Mouse (Mus musculus): Measurements from ENCODE around the gene Mbnl2. TPM values are rescaled to one million over a fixed set of nuclear protein-coding genes. Genes with fewer than 3 reads are reported as not detected.

Mbnl2 gene
- polyA plus RNA-seq, 1 experiment = 163 TPM

DNA sequence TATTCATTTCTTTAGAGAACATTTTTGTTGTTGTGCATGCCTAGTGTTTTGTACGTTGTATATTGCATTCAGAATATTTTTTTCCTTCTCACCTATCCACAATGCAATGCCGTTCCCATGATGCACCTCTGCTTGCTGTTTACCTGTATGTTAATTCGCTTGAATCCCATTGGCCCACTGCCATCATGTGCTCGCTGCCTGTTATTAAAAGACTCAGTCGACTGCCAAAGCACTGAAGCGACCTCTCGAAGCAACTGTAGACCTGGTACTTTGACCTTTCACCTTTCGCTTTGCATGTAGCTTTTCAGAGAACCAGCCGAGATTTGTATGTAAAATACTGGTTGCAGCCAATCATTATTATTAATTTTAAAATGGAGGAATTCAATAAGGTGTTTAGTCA lies 120.0 kb downstream of the Mbnl2 start:
- no peaks in the 10 kb centered on the region for H3K27me3 ChIP-seq (ENCODE audit: control insufficient read depth, insufficient read depth, low read length)
- H3K4me1 ChIP-seq (ENCODE audit: control insufficient read depth, insufficient read depth, low read length) = no peaks in the 10 kb centered on the region
- TF ChIP-seq POLR2A (IDR thresholded peaks at IDR 0.05; ENCODE audit: borderline replicate concordance, insufficient read depth, low read length) = no peak
- TF ChIP-seq CTCF (IDR thresholded peaks at IDR 0.05; ENCODE audit: borderline replicate concordance, insufficient read depth, low read depth, low read length) = no peak
- H3K4me3 ChIP-seq (replicated peaks; ENCODE audit: insufficient read depth, low read depth, low read length) = no peak overlapping the region
- WGBS = 60% methylated on average over 9 of the region's 9 CpGs
- no peak for DNase-seq
- H3K27ac ChIP-seq (ENCODE audit: insufficient read depth, low read length) = no peak overlapping the region

DNA sequence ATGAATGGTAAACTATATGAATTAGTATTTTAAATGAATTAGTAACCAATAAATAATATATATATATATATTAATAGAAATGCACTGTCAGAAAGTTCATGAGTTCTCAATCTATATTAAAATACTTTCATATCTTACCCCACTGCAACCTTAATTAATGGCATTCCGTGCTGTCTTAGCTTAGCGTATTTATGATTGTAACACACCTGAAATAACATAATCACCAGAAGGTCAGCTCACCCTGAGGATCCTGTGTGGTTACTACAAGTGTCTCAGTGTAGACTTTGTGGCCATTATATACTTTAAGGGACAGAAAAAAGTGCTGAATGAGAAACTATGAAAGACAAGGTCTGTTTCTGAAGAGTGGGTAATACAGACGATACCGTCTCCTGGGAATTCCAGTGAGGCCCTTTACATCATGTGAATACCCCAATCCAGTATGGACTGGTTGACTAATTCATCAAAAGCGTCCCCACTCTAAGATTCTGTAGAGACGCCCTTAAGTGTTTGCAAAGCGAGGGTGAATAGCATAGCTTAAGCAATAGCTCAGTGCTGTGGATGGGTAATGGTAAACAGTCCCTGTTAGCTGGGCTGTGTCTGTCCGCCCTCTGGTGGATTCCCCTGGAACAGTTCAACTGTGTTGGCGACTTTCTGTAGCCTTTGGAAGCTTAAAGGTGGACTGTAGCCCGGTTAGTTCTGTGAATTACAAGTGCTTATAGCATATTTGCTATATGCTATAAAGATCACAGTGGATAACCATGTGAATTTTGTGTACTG lies 122.6 kb downstream of the Mbnl2 start:
- no peaks in the 10 kb centered on the region for H3K27me3 ChIP-seq (ENCODE audit: control insufficient read depth, insufficient read depth, low read length)
- peak; percentile 78 to 85 for DNase-seq
- no peak overlapping the region for H3K27ac ChIP-seq (ENCODE audit: insufficient read depth, low read length)
- H3K4me1 ChIP-seq (ENCODE audit: control insufficient read depth, insufficient read depth, low read length) = no peaks in the 10 kb centered on the region
- TF ChIP-seq POLR2A (IDR thresholded peaks at IDR 0.05; ENCODE audit: borderline replicate concordance, insufficient read depth, low read length) (no peak), CTCF (IDR thresholded peaks at IDR 0.05; ENCODE audit: borderline replicate concordance, insufficient read depth, low read depth, low read length) (peak; percentile 97)
- H3K4me3 ChIP-seq (replicated peaks; ENCODE audit: insufficient read depth, low read depth, low read length) = no peak overlapping the region
- 41% methylated on average over 10 of the region's 10 CpGs for WGBS

DNA sequence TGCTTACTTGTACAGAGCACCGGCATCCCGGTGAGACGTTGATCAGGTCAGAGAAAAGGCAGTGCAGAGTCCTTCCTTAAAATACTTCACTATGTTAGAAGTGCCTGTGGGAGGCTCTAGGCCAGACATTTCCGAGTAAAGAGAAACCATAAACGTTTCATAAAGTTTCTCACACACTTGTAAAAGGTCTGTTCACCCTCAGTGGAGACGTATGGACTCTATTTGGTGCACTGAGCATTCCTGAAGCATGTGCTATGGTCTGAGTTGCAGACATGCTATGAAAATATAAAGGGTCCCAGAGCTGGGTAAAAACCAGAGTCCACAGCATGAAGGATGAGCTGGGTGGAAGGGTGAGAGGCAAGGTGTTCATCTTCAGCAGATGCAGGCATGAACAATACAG lies 124.1 kb downstream of the Mbnl2 start:
- Histone ChIP-seq H3K4me3 (replicated peaks; ENCODE audit: insufficient read depth, low read depth, low read length) (no peak overlapping the region), H3K27ac (ENCODE audit: insufficient read depth, low read length) (no peak overlapping the region), H3K4me1 (ENCODE audit: control insufficient read depth, insufficient read depth, low read length) (no peaks in the 10 kb centered on the region), H3K27me3 (ENCODE audit: control insufficient read depth, insufficient read depth, low read length) (no peaks in the 10 kb centered on the region)
- 88% methylated on average over 6 of the region's 6 CpGs for WGBS
- TF ChIP-seq POLR2A (IDR thresholded peaks at IDR 0.05; ENCODE audit: borderline replicate concordance, insufficient read depth, low read length) (no peak), CTCF (IDR thresholded peaks at IDR 0.05; ENCODE audit: borderline replicate concordance, insufficient read depth, low read depth, low read length) (no peak)
- DNase-seq = no peak

DNA sequence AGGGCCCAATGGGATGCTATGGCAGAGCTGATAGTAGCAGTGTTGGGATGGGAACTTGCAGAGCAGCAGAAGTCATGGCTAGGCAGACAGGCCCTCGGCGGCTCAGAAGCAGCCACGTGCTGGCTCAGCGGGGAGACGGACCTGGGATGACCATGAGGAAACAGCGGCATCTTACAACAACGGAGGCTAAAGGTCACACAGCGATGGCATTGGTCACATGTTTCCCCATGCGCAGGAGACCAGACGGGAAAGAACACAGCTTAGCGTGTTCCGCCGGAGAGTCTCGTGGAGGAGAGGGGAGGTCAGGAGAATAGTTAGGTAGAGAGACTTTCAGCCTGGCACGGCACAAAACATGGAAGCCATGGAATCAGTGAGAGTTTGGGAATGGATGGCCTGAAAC lies 125.7 kb downstream of the Mbnl2 start:
- DNase-seq = no peak
- TF ChIP-seq CTCF (IDR thresholded peaks at IDR 0.05; ENCODE audit: borderline replicate concordance, insufficient read depth, low read depth, low read length) = no peak
- TF ChIP-seq POLR2A (IDR thresholded peaks at IDR 0.05; ENCODE audit: borderline replicate concordance, insufficient read depth, low read length) = no peak
- 78% methylated on average over 15 of the region's 15 CpGs for WGBS
- no peak overlapping the region for H3K27ac ChIP-seq (ENCODE audit: insufficient read depth, low read length)
- H3K4me3 ChIP-seq (replicated peaks; ENCODE audit: insufficient read depth, low read depth, low read length) = no peak overlapping the region
- H3K27me3 ChIP-seq (ENCODE audit: control insufficient read depth, insufficient read depth, low read length) = no peaks in the 10 kb centered on the region
- H3K4me1 ChIP-seq (ENCODE audit: control insufficient read depth, insufficient read depth, low read length) = no peaks in the 10 kb centered on the region

- TF ChIP-seq CTCF (IDR thresholded peaks at IDR 0.05; ENCODE audit: borderline replicate concordance, insufficient read depth, low read depth, low read length) (no peak), POLR2A (IDR thresholded peaks at IDR 0.05; ENCODE audit: borderline replicate concordance, insufficient read depth, low read length) (no peak)
- no peaks in the 10 kb centered on the region for H3K27me3 ChIP-seq (ENCODE audit: control insufficient read depth, insufficient read depth, low read length)
- 94% methylated on average over 9 of the region's 9 CpGs for WGBS
- no peak overlapping the region for H3K27ac ChIP-seq (ENCODE audit: insufficient read depth, low read length)
- H3K4me1 ChIP-seq (ENCODE audit: control insufficient read depth, insufficient read depth, low read length) = no peaks in the 10 kb centered on the region
- H3K4me3 ChIP-seq (replicated peaks; ENCODE audit: insufficient read depth, low read depth, low read length) = no peak overlapping the region
- no peak for DNase-seq
Measured at GRCm38 (mm10) chr14:120402715-120403114, 127.2 kb downstream of the Mbnl2 start.

DNA sequence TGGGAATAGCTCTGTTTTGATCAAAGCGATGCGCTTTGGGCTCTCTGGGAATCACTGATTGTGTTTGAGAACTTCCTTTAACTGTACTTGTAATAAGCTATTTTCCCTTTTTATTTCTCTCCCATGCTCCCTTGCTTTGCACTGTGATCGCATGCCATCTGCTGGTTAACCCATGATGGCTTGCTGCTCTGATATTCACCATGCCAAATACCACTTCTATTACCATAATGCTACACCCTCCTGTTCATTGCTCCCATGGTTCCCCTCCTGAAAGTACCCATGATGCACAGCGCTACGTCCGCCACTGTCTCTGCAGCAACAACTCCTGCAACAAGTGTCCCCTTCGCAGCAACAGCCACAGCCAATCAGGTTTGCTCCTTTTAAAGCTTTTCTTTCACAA lies 128.9 kb downstream of the Mbnl2 start:
- Histone ChIP-seq H3K4me3 (replicated peaks; ENCODE audit: insufficient read depth, low read depth, low read length) (no peak overlapping the region), H3K27ac (ENCODE audit: insufficient read depth, low read length) (no peak overlapping the region), H3K4me1 (ENCODE audit: control insufficient read depth, insufficient read depth, low read length) (no peaks in the 10 kb centered on the region), H3K27me3 (ENCODE audit: control insufficient read depth, insufficient read depth, low read length) (no peaks in the 10 kb centered on the region)
- 90% methylated on average over 7 of the region's 7 CpGs for WGBS
- DNase-seq = no peak
- TF ChIP-seq CTCF (IDR thresholded peaks at IDR 0.05; ENCODE audit: borderline replicate concordance, insufficient read depth, low read depth, low read length) (0 out of 2 replicates have a peak, but pooled peaks have one; percentile 17), POLR2A (IDR thresholded peaks at IDR 0.05; ENCODE audit: borderline replicate concordance, insufficient read depth, low read length) (no peak)

GRCm38 (mm10) chr14:120404811-120405582 lies 129.5 kb downstream of the Mbnl2 start:
- Histone ChIP-seq H3K27ac (ENCODE audit: insufficient read depth, low read length) (no peak overlapping the region), H3K4me1 (ENCODE audit: control insufficient read depth, insufficient read depth, low read length) (0 out of 2 replicates have a peak, but pooled peaks cover 3% of the 10 kb centered on the region), H3K27me3 (ENCODE audit: control insufficient read depth, insufficient read depth, low read length) (no peaks in the 10 kb centered on the region), H3K4me3 (replicated peaks; ENCODE audit: insufficient read depth, low read depth, low read length) (no peak overlapping the region)
- 87% methylated on average over 17 of the region's 17 CpGs for WGBS
- TF ChIP-seq POLR2A (IDR thresholded peaks at IDR 0.05; ENCODE audit: borderline replicate concordance, insufficient read depth, low read length) = no peak
- no peak for TF ChIP-seq CTCF (IDR thresholded peaks at IDR 0.05; ENCODE audit: borderline replicate concordance, insufficient read depth, low read depth, low read length)
- DNase-seq = no peak
